Mouse (Mus musculus): ENCODE measurements at regions not wholly inside any gene's neighbourhood (a gene's known extent, or its start where the extent isn't known, plus 50 kb on each side); places are given as distances from the start of the nearest gene placed in this dataset.

GRCm38 (mm10) chr15:71358189-71358790 lies 2476.1 kb upstream of the Gm6569 start:
- DNase-seq (ENCODE audit: low spot score in 2 of 2) = no peak

GRCm38 (mm10) chr15:71375775-71376174 lies 2458.6 kb upstream of the Gm6569 start:
- DNase-seq (ENCODE audit: low spot score in 2 of 2) = no peak
